Comparison of ENCODE assay signal across 31 mouse cellular contexts in the genomic region with DNA sequence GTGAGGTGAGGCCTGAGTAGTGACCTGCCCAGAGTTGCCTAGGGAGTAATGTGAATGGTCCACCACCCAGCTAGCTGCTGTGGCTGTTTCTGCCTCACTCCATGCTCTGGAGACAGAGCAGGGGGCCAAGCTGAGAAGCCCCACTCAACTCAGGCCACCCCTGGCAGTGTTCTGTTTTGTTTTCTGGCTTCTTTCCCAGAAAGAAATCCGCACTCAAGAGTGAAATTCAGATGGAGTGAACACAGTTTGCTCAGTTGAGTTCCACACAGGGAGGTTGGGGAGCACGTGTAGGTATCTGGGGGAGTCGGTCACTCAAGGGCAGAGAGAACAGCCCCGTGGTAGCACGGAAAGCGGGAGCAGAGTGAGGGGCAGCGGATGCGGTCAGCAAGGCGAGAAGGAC. TPM values are rescaled to one million over a fixed set of nuclear protein-coding genes. Genes with fewer than 3 reads are reported as not detected.
DNase-seq lines count a peak whose midpoint lies in the region; ATAC-seq and TF ChIP-seq lines count a peak whose summit lies in the region.
"Had no signal": no experiment of that assay in that cellular context is flagged by ENCODE, and none has a peak within 500 bp of the region (broad histone marks: within the 10 kb centered on the region; RNA-seq: fewer than 3 reads in every experiment).

No protein-coding gene starts in this region.

- no peak overlapping the region for H3K4me3 ChIP-seq in layer of hippocampus, adult 2 months
- H3K4me3 ChIP-seq in E14TG2a.4 (replicated peaks; ENCODE audit: low read length), result peak overlapping the region; percentile 37; the same call in 1 of the 2 replicates
- H3K4me3 ChIP-seq in limb, embryonic 15.5 days, result no peak overlapping the region
- H3K4me3 ChIP-seq: embryonic facial prominence, embryonic 15.5 days; forebrain, embryonic 13.5 days; heart, embryonic 10.5 days; hindbrain, embryonic 12.5 days; limb, embryonic 12.5 days; liver, embryonic 12.5 days; megakaryocyte, embryonic 14.5 days; neural tube, embryonic 15.5 days had no signal

- ATAC-seq in limb, embryonic 15.5 days (ENCODE audit: insufficient number of reproducible peaks, low FRiP score, low TSS enrichment, low read depth), result no peak
- ATAC-seq: forebrain, embryonic 13.5 days; liver, embryonic 12.5 days; liver, postnatal 0 days had no signal

- H3K4me1 ChIP-seq in E14TG2a.4 (replicated peaks; ENCODE audit: low read depth, low read length), result peaks cover 49% of the 10 kb centered on the region
- H3K4me1 ChIP-seq in limb, embryonic 15.5 days, result peaks cover 32% of the 10 kb centered on the region; the same call in 1 of the 2 replicates

- no peak overlapping the region for H3K9ac ChIP-seq in limb, embryonic 15.5 days
- H3K9ac ChIP-seq: embryonic facial prominence, embryonic 15.5 days; forebrain, embryonic 13.5 days; hindbrain, embryonic 12.5 days; limb, embryonic 12.5 days; liver, embryonic 12.5 days; liver, postnatal 0 days; neural tube, embryonic 15.5 days had no signal

- H3K27ac ChIP-seq in layer of hippocampus, adult 2 months, result peak overlapping the region; percentile 36; the same call in 1 of the 2 replicates
- H3K27ac ChIP-seq in limb, embryonic 15.5 days, result peak overlapping the region; percentile 47; the same call in 1 of the 2 replicates
- H3K27ac ChIP-seq: embryonic facial prominence, embryonic 15.5 days; forebrain, embryonic 13.5 days; heart, embryonic 10.5 days; hindbrain, embryonic 12.5 days; limb, embryonic 12.5 days; liver, embryonic 12.5 days; neural tube, embryonic 15.5 days had no signal

- no peak overlapping the region for H3K4me2 ChIP-seq in limb, embryonic 15.5 days
- H3K4me2 ChIP-seq: embryonic facial prominence, embryonic 15.5 days; forebrain, embryonic 13.5 days; hindbrain, embryonic 12.5 days; limb, embryonic 12.5 days; liver, embryonic 12.5 days; neural tube, embryonic 15.5 days had no signal

- no peak for TF ChIP-seq CTCF in layer of hippocampus, adult 2 months (conservative IDR thresholded peaks at IDR 0.05)
- no peak for TF ChIP-seq CTCF in E14TG2a.4 (conservative IDR thresholded peaks at IDR 0.05; ENCODE audit: low read length)

- H3K36me3 ChIP-seq in E14TG2a.4 (ENCODE audit: insufficient read depth, low read length), result no peaks in the 10 kb centered on the region
- no peaks in the 10 kb centered on the region; the same call in 1 of the 2 replicates for H3K36me3 ChIP-seq in limb, embryonic 15.5 days
- H3K36me3 ChIP-seq: embryonic facial prominence, embryonic 15.5 days; heart, embryonic 10.5 days; hindbrain, embryonic 12.5 days; limb, embryonic 12.5 days; liver, embryonic 12.5 days; neural tube, embryonic 15.5 days had no signal

- H3K9me3 ChIP-seq in E14TG2a.4 (ENCODE audit: low read length), result no peaks in the 10 kb centered on the region
- H3K9me3 ChIP-seq in limb, embryonic 15.5 days, result no peaks in the 10 kb centered on the region
- H3K9me3 ChIP-seq: embryonic facial prominence, embryonic 15.5 days; forebrain, embryonic 13.5 days; heart, embryonic 10.5 days; hindbrain, embryonic 12.5 days; limb, embryonic 12.5 days; liver, embryonic 12.5 days; megakaryocyte, embryonic 14.5 days; neural tube, embryonic 15.5 days had no signal

- WGBS in limb, embryonic 15.5 days, result 81% methylated on average over 9 of the region's 9 CpGs

- DNase-seq in layer of hippocampus, adult 2 months (ENCODE audit: low spot score in 2 of 2), result no peak
- DNase-seq in layer of hippocampus, adult 8-10 months (ENCODE audit: low spot score in 2 of 2), result no peak
- DNase-seq in Muller cell, postnatal 12 days (ENCODE audit: inconsistent ontology term), result peak; percentile 59
- DNase-seq in urinary bladder, postnatal 14 days (ENCODE audit: low spot score), result no peak
- DNase-seq in kidney, postnatal 25 days, result no peak
- DNase-seq in kidney, adult 11 months, result no peak
- DNase-seq: adrenal gland, adult 8-10 months; B cell, adult 2 months; cerebellum, adult 11 months; cerebellum, adult 9-10 months; embryo, embryonic 11 days; gastrocnemius, postnatal 14 days; heart, postnatal 36 days; kidney, adult 2 months; kidney, postnatal 4 days; layer of hippocampus, adult 9-11 months; liver, postnatal 0 days; midbrain, embryonic 14.5 days; right cerebral cortex, postnatal 25 days; thymus, adult 2 months; thymus, postnatal 4 days had no signal

- no peaks in the 10 kb centered on the region for H3K27me3 ChIP-seq in E14TG2a.4 (ENCODE audit: insufficient read depth, low read length)
- H3K27me3 ChIP-seq in limb, embryonic 15.5 days, result no peaks in the 10 kb centered on the region
- H3K27me3 ChIP-seq: embryonic facial prominence, embryonic 15.5 days; forebrain, embryonic 13.5 days; hindbrain, embryonic 12.5 days; limb, embryonic 12.5 days; liver, embryonic 12.5 days; neural tube, embryonic 15.5 days had no signal

RNA-seq across cellular contexts. Expression of a gene that starts 33.0 kb away (rescaled TPM):
- 10 to 100 TPM; 91.9 to 95.0 TPM for total RNA-seq in layer of hippocampus, adult 2 months (2021)
- 10 to 100 TPM; 85.8 to 99.0 (median 90.4) TPM for total RNA-seq in layer of hippocampus, adult 8-10 months (2022)
- 15.1 and 18.2 TPM in 2 replicates for polyA plus RNA-seq in limb, embryonic 15.5 days (2015; fragmentation: Nextera tagmentation; extraction: Ambion mirVana)

RNA-seq across cellular contexts. Expression of a gene that starts 59.9 kb away (rescaled TPM):
- 10 to 100 TPM; 12.1 to 12.2 TPM for total RNA-seq in layer of hippocampus, adult 2 months (2021)
- total RNA-seq in layer of hippocampus, adult 8-10 months (2022), result 10 to 100 TPM; 10.2 to 16.0 (median 14.8) TPM
- 24.6 and 24.8 TPM in 2 replicates for polyA plus RNA-seq in limb, embryonic 15.5 days (2015; fragmentation: Nextera tagmentation; extraction: Ambion mirVana)
